Mouse (Mus musculus) frontal cortex, adult 2 months (tissue): ENCODE measurements at regions not wholly inside any gene's neighbourhood (a gene's known extent, or its start where the extent isn't known, plus 50 kb on each side); places are given as distances from the start of the nearest gene placed in this dataset.

Experiments used
- DNase-seq, 2 experiments: peaks; one replicate each; pipeline ENCODE4 v3.0.0; 2022; ENCODE audit warnings: low spot score in 1 of 2; ENCODE audit errors: extremely low spot score in 1 of 2

DNA sequence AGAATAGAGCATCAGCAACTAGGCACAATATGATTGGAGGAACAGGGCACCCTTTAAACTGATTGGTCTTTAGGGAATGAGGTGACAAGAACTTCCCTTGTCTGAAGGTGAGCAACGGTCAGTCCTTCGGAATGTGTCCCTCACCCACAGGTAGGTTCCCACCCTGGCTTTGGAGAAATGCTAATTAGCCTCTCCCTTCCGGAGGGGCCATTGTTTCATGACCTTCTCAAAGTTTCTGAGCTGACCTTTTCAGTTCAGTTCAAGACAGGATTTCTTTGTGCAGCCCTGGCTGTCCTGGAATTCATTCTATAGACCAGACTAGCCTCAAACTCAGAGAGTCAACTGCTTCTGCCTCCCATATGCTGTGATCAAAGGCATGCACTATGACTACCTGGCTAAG lies 53.5 kb upstream of the Klf9 start:
- no peak for DNase-seq

DNA sequence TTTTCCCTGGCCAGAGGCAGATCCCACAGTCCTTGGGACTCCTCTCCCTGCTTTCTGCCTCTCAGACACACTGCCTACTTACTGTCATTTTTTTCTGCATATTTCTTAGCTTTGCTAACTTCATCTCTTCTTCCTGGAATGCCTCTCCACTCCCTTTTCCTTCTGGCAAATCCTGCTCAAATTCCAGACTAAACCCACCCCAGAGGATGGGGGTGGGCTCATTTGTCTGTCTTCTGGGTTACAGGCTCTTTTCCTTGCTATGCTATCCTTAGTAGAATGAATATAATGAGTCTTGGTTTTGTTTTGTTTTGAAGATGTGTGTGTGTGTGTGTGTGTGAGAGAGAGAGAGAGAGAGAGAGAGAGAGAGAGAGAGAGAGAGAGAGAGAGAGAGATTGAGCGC lies 51.9 kb upstream of the Klf9 start:
- no peak for DNase-seq

DNA sequence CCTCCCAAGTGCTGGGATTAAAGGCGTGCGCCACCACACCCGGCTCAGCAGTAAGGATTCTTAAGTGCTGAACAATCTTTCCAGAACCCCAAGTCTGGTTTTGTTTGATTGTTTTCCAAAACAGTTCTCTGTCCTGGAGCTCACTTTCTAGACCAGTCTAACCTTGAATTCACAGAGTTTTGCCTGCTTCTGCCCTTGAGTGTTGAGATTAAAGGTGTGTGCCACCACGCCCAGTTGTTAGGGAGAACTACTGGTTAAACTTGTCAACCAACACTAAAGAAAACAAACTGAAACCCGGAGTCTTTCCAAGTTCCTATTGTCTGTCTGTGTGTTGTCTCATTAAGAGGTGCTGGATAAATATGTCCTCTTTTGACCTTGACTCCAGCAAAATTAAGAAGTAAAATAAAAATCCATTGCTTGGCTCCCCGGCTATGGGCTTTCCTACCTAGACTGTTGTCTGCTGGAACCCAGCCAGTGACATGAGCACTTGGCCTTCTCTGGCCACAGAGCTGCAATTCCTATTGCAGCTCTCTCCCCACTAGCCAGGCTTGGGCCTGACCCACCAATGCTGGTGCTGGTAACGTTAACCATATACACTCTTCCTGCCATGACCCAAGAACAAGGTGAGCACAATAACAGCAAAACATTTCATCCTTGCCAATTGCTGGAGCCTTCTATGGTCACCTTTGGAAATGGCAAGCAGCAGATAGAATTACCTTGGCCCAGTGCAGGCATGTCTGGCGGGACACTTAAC lies 51.1 kb upstream of the Klf9 start:
- no peak for DNase-seq
